Mouse (Mus musculus): ENCODE measurements around the gene Rexo5. TPM values are rescaled to one million over a fixed set of nuclear protein-coding genes. Genes with fewer than 3 reads are reported as not detected.

Gene Rexo5
- polyA plus RNA-seq, 1 experiment from 2014 or later, result 24.8 TPM

DNA sequence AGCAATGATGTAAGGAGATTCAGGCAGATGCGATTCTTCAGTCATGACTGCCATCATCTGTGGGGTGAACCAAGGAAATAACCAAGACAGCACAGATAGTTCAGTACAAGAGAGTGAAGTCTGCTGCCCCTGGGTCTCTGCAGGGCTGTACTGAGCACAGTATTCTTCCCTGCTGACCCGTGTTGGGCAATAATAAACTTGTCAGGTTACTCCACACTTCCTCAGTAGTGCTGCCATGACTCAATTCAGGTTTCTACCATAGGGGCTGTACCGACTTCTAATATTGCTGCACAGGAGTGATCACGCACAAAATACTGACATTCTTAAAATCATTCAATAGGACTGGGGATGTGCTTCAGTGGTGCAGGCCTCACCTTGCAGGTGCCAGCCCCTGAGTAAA is 85.4 kb downstream of the Rexo5 start:
- ATAC-seq (ENCODE audit: insufficient number of reproducible peaks, low FRiP score, low TSS enrichment, low read depth), result no peak
- H3K36me3 ChIP-seq (ENCODE audit: control insufficient read depth, insufficient read depth, low read length), result no peaks in the 10 kb centered on the region
- no peak for DNase-seq (ENCODE audit: low spot score)
- no peak overlapping the region for H3K27ac ChIP-seq (replicated peaks; ENCODE audit: low read depth, low read length)
- H3K9ac ChIP-seq (ENCODE audit: low read length), result no peak overlapping the region
- H3K27me3 ChIP-seq (ENCODE audit: control insufficient read depth, insufficient read depth, low read length), result no peaks in the 10 kb centered on the region
- H3K4me1 ChIP-seq (ENCODE audit: control insufficient read depth, insufficient read depth, low read length), result no peaks in the 10 kb centered on the region
- H3K4me3 ChIP-seq (ENCODE audit: low read depth, low read length), result no peak overlapping the region
- H3K4me2 ChIP-seq (ENCODE audit: low read depth, severe bottlenecking), result no peak overlapping the region
- no peaks in the 10 kb centered on the region for H3K9me3 ChIP-seq (ENCODE audit: control insufficient read depth, low read length)
- WGBS, result 86% methylated on average over 4 of the region's 4 CpGs

- no peak overlapping the region for H3K4me2 ChIP-seq (ENCODE audit: low read depth, severe bottlenecking)
- 93% methylated on average over 5 of the region's 5 CpGs for WGBS
- no peaks in the 10 kb centered on the region for H3K4me1 ChIP-seq (ENCODE audit: control insufficient read depth, insufficient read depth, low read length)
- ATAC-seq (ENCODE audit: insufficient number of reproducible peaks, low FRiP score, low TSS enrichment, low read depth) (no peak), DNase-seq (ENCODE audit: low spot score) (no peak)
- H3K27me3 ChIP-seq (ENCODE audit: control insufficient read depth, insufficient read depth, low read length), result no peaks in the 10 kb centered on the region
- H3K4me3 ChIP-seq (ENCODE audit: low read depth, low read length), result no peak overlapping the region
- no peaks in the 10 kb centered on the region for H3K9me3 ChIP-seq (ENCODE audit: control insufficient read depth, low read length)
- H3K27ac ChIP-seq (replicated peaks; ENCODE audit: low read depth, low read length), result no peak overlapping the region
- H3K36me3 ChIP-seq (ENCODE audit: control insufficient read depth, insufficient read depth, low read length), result no peaks in the 10 kb centered on the region
- no peak overlapping the region for H3K9ac ChIP-seq (ENCODE audit: low read length)
These were observed 86.5 kb downstream of the Rexo5 start for GRCm38 (mm10) chr7:119880345-119880744.

DNA sequence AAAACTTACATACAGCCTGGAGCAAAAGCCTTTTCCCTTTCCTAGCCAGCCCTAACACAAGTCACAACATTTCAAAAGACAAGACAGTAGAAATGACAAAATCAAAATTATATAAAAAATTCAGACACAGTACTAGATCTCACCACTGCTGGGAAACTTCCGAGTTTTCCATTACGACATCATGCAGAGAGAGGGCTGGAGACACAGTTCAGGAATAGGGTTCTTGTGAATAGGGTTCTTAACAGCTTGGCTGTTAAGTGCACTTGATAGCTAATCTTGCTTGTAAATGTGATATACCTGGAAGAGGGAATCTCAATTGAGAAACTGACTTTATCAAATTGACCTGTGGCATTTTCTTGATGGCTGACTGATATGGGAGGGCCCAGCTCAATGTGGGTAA is 87.4 kb downstream of the Rexo5 start:
- Histone ChIP-seq H3K4me1 (ENCODE audit: control insufficient read depth, insufficient read depth, low read length) (no peaks in the 10 kb centered on the region), H3K4me3 (ENCODE audit: low read depth, low read length) (no peak overlapping the region), H3K27me3 (ENCODE audit: control insufficient read depth, insufficient read depth, low read length) (no peaks in the 10 kb centered on the region), H3K36me3 (ENCODE audit: control insufficient read depth, insufficient read depth, low read length) (no peaks in the 10 kb centered on the region), H3K9ac (ENCODE audit: low read length) (no peak overlapping the region), H3K27ac (replicated peaks; ENCODE audit: low read depth, low read length) (no peak overlapping the region), H3K4me2 (ENCODE audit: low read depth, severe bottlenecking) (no peak overlapping the region), H3K9me3 (ENCODE audit: control insufficient read depth, low read length) (no peaks in the 10 kb centered on the region)
- WGBS, result 93% methylated on average over 2 of the region's 2 CpGs
- DNase-seq (ENCODE audit: low spot score) (no peak), ATAC-seq (ENCODE audit: insufficient number of reproducible peaks, low FRiP score, low TSS enrichment, low read depth) (no peak)

DNA sequence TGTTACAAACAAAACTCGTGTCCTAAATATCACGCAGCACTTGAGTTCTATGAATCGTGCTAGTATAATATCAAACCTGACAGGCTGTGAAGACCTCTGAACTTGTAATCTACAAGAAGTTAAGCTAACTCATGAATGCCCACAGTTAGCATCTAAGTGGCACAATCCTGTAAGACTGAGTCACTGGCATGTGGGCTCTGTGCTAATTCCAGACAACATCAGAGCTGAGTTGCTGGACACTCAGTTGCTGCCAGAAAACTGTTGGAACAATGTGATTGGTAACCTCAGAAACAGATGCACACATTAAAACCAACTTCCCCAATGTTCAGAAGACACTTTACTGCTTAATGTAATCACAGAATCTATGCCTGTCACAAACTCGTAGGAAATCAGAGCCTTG is 94.1 kb downstream of the Rexo5 start:
- H3K4me1 ChIP-seq (ENCODE audit: control insufficient read depth, insufficient read depth, low read length), result no peaks in the 10 kb centered on the region
- DNase-seq (ENCODE audit: low spot score) (no peak), ATAC-seq (ENCODE audit: insufficient number of reproducible peaks, low FRiP score, low TSS enrichment, low read depth) (no peak)
- H3K27ac ChIP-seq (replicated peaks; ENCODE audit: low read depth, low read length), result no peak overlapping the region
- no peaks in the 10 kb centered on the region for H3K27me3 ChIP-seq (ENCODE audit: control insufficient read depth, insufficient read depth, low read length)
- no peaks in the 10 kb centered on the region for H3K36me3 ChIP-seq (ENCODE audit: control insufficient read depth, insufficient read depth, low read length)
- H3K4me3 ChIP-seq (ENCODE audit: low read depth, low read length), result no peak overlapping the region
- H3K4me2 ChIP-seq (ENCODE audit: low read depth, severe bottlenecking), result no peak overlapping the region
- no peak overlapping the region for H3K9ac ChIP-seq (ENCODE audit: low read length)
- no peaks in the 10 kb centered on the region for H3K9me3 ChIP-seq (ENCODE audit: control insufficient read depth, low read length)
- WGBS, result 90% methylated on average over 4 of the region's 4 CpGs

- Histone ChIP-seq H3K27me3 (ENCODE audit: control insufficient read depth, insufficient read depth, low read length) (no peaks in the 10 kb centered on the region), H3K9me3 (ENCODE audit: control insufficient read depth, low read length) (no peaks in the 10 kb centered on the region), H3K27ac (replicated peaks; ENCODE audit: low read depth, low read length) (no peak overlapping the region), H3K9ac (ENCODE audit: low read length) (no peak overlapping the region), H3K4me1 (ENCODE audit: control insufficient read depth, insufficient read depth, low read length) (no peaks in the 10 kb centered on the region), H3K36me3 (ENCODE audit: control insufficient read depth, insufficient read depth, low read length) (no peaks in the 10 kb centered on the region), H3K4me2 (ENCODE audit: low read depth, severe bottlenecking) (no peak overlapping the region), H3K4me3 (ENCODE audit: low read depth, low read length) (no peak overlapping the region)
- ATAC-seq (ENCODE audit: insufficient number of reproducible peaks, low FRiP score, low TSS enrichment, low read depth) (no peak), DNase-seq (ENCODE audit: low spot score) (no peak)
- 81% methylated on average over 1 of the region's 1 CpGs for WGBS
These were observed 98.4 kb downstream of the Rexo5 start for GRCm38 (mm10) chr7:119892198-119892597.

DNA sequence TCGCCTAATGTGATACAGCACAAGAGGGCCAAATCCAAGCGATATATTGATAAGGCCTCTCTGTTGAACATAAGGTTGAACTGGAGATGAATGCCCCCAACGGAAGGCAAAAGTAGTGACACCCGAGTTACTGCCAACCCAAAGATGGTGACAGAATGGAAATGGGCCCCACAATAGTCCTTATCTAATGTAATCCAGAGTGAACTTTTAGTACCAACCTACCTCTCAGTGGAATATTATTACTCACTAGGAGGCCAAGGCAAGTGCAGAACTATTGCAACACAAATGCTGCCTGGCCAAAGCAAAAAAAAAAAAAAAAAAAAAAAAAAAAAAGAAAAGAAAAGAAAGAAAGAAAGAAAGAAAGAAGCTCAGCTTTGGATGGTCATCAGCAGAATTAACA is 98.9 kb downstream of the Rexo5 start:
- Histone ChIP-seq H3K4me1 (ENCODE audit: control insufficient read depth, insufficient read depth, low read length) (no peaks in the 10 kb centered on the region), H3K36me3 (ENCODE audit: control insufficient read depth, insufficient read depth, low read length) (no peaks in the 10 kb centered on the region), H3K9ac (ENCODE audit: low read length) (no peak overlapping the region), H3K4me2 (ENCODE audit: low read depth, severe bottlenecking) (no peak overlapping the region), H3K27ac (replicated peaks; ENCODE audit: low read depth, low read length) (no peak overlapping the region), H3K4me3 (ENCODE audit: low read depth, low read length) (no peak overlapping the region), H3K27me3 (ENCODE audit: control insufficient read depth, insufficient read depth, low read length) (no peaks in the 10 kb centered on the region), H3K9me3 (ENCODE audit: control insufficient read depth, low read length) (no peaks in the 10 kb centered on the region)
- DNase-seq (ENCODE audit: low spot score) (no peak), ATAC-seq (ENCODE audit: insufficient number of reproducible peaks, low FRiP score, low TSS enrichment, low read depth) (no peak)
- WGBS, result 93% methylated on average over 4 of the region's 4 CpGs

DNA sequence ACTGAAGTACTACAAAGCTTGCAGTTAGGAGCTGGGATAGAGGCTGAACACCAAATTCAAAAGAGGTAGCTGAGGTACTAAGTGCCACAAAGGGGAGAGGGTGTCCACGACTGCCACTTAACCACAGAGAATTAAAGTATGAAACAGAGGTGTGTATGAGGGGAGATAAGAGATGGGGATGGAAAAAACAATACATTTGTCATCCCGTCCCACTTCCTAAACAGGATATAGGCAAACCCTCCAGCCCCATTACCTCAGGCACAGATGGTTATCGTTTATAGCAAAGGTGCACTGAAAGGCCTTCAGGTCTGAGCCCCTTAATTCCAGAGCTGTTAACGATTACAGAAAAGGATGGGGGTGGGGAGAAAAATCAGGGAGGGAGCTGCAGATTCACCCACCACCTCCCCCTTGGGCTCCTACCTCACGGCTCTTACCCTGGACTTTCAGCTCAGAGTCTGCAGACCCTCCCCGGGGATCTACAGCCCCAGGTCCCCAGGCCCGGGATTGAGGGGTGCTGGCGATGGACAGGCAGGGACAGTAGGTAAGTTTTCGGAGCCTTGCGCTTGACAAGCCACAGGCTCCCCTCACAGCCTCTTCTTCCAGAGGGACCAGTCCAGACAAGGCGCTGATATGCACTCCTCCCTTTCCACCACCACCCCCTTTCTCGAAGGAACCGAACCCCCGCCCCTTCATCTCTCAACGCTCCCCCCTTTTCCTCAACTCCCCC is 101.2 kb downstream of the Rexo5 start:
- ATAC-seq (ENCODE audit: insufficient number of reproducible peaks, low FRiP score, low TSS enrichment, low read depth), result no peak; the same call in 1 of the 2 replicates
- DNase-seq (ENCODE audit: low spot score), result no peak
- peak overlapping the region; percentile 68 for H3K4me3 ChIP-seq (ENCODE audit: low read depth, low read length)

GRCm38 (mm10) chr7:119895639-119896512 is 102.1 kb downstream of the Rexo5 start, which contains the start of the genes Lyrm1 and Dcun1d3:
Gene Lyrm1, plus strand, starts transcription at chr7:119895861.
Gene Dcun1d3, minus strand, starts transcription at chr7:119896298.
- H3K27ac ChIP-seq (replicated peaks; ENCODE audit: low read depth, low read length), result peak within 1 kb of the TSS; percentile 91
- H3K4me1 ChIP-seq (ENCODE audit: control insufficient read depth, insufficient read depth, low read length), result no peaks in the 10 kb centered on the region
- peak within 1 kb of the TSS; percentile 78 for H3K9ac ChIP-seq (ENCODE audit: low read length)
- peak; percentile 99 for DNase-seq (ENCODE audit: low spot score)
- H3K36me3 ChIP-seq (ENCODE audit: control insufficient read depth, insufficient read depth, low read length), result no peaks in the 10 kb centered on the region
- H3K4me2 ChIP-seq (ENCODE audit: low read depth, severe bottlenecking), result peak within 1 kb of the TSS; percentile 75
- 0% methylated on average over 63 of the region's 63 CpGs for WGBS
- peak; percentile 98 for ATAC-seq (ENCODE audit: insufficient number of reproducible peaks, low FRiP score, low TSS enrichment, low read depth)
- H3K4me3 ChIP-seq (ENCODE audit: low read depth, low read length), result peak within 1 kb of the TSS; percentile 68
- no peaks in the 10 kb centered on the region for H3K9me3 ChIP-seq (ENCODE audit: control insufficient read depth, low read length)
- H3K27me3 ChIP-seq (ENCODE audit: control insufficient read depth, insufficient read depth, low read length), result no peaks in the 10 kb centered on the region

More for the DNA sequence above, 101.2 kb downstream of the Rexo5 start:
- Histone ChIP-seq H3K27ac (replicated peaks; ENCODE audit: low read depth, low read length) (no peak overlapping the region; the same call in 1 of the 2 replicates), H3K4me1 (ENCODE audit: control insufficient read depth, insufficient read depth, low read length) (no peaks in the 10 kb centered on the region), H3K36me3 (ENCODE audit: control insufficient read depth, insufficient read depth, low read length) (no peaks in the 10 kb centered on the region), H3K9me3 (ENCODE audit: control insufficient read depth, low read length) (no peaks in the 10 kb centered on the region), H3K4me2 (ENCODE audit: low read depth, severe bottlenecking) (peak overlapping the region; percentile 75), H3K9ac (ENCODE audit: low read length) (peak overlapping the region; percentile 78), H3K27me3 (ENCODE audit: control insufficient read depth, insufficient read depth, low read length) (no peaks in the 10 kb centered on the region)
- 3% methylated on average over 15 of the region's 15 CpGs for WGBS
